Comparison of ENCODE assay signal across 8 mouse cellular contexts in the genomic region with DNA sequence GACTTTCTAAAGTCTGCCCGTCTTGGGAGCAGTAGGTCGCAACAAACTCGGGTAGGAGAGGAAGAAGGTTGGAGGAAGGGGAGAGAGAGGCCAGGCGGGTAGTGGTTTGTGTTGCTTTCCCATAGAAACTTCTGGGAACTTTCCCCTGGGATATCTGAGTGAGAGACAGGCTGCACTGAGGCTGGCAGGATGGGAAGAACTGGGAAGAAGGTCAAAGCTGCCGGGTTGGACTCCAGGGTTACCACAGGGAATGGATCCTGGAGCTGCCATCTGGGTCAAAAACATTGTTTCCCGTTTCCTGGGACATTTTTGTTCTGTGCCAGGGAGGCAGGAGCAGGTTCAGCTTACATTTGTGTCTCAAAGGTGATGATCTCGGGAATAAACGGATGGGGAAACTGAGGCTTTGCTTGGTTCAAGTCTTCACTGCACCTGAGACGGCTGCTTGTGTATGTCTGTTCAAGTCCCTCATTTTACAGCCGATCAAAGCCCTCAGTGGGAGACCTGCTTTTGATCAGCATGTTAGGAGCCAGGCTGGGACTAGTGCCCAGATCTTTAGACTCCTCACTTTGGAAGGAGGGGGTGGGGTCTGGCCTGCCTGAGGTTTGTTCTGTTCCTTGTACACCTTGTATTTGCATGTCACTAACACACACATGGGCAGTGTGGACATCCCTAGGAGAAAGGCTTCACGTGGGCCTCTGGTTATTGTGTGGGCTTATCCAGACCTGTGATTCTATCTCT. TPM values are rescaled to one million over a fixed set of nuclear protein-coding genes. Genes with fewer than 3 reads are reported as not detected.
DNase-seq lines count a peak whose midpoint lies in the region; ATAC-seq lines count a peak whose summit lies in the region.
"Had no signal": no experiment of that assay in that cellular context is flagged by ENCODE, and none has a peak within 500 bp of the region (broad histone marks: within the 10 kb centered on the region; RNA-seq: fewer than 3 reads in every experiment).

No protein-coding gene starts in this region.

- no peak for DNase-seq in liver, embryonic 11.5 days (ENCODE audit: low spot score)
- DNase-seq in liver: no peak
- peak; percentile 57 for DNase-seq in forebrain, embryonic 14.5 days (ENCODE audit: low spot score)
- DNase-seq in limb, embryonic 10.5 days (ENCODE audit: low spot score): no peak
- DNase-seq in right cerebral cortex, postnatal 14 days: no peak

- WGBS in liver, embryonic 11.5 days: 33% methylated on average over 11 of the region's 11 CpGs
- 16% methylated on average over 11 of the region's 11 CpGs for WGBS in forebrain, embryonic 14.5 days
- 32% methylated on average over 11 of the region's 11 CpGs for WGBS in limb, embryonic 10.5 days
- 30% methylated on average over 11 of the region's 11 CpGs for WGBS in stomach, embryonic 14.5 days

- peak overlapping the region; percentile 34 for H3K4me3 ChIP-seq in liver, embryonic 11.5 days (ENCODE audit: low read depth, low read length)
- 0 out of 2 replicates have a peak overlapping the region, but pooled peaks have one; percentile 37 for H3K4me3 ChIP-seq in forebrain, embryonic 14.5 days (ENCODE audit: low read depth, low read length)
- peak overlapping the region; percentile 56 for H3K4me3 ChIP-seq in limb, embryonic 10.5 days
- H3K4me3 ChIP-seq in stomach, embryonic 14.5 days (ENCODE audit: low read depth, low read length): peak overlapping the region; percentile 32

- no peaks in the 10 kb centered on the region for H3K36me3 ChIP-seq in liver, embryonic 11.5 days (ENCODE audit: control insufficient read depth, insufficient read depth, low read length)
- H3K36me3 ChIP-seq in forebrain, embryonic 14.5 days (ENCODE audit: control insufficient read depth, insufficient read depth, low read length): no peaks in the 10 kb centered on the region
- H3K36me3 ChIP-seq in limb, embryonic 10.5 days: no peaks in the 10 kb centered on the region
- no peaks in the 10 kb centered on the region for H3K36me3 ChIP-seq in stomach, embryonic 14.5 days (ENCODE audit: control insufficient read depth, insufficient read depth, low read length)

- H3K9me3 ChIP-seq in liver, embryonic 11.5 days (ENCODE audit: control insufficient read depth, low read length): no peaks in the 10 kb centered on the region
- H3K9me3 ChIP-seq in forebrain, embryonic 14.5 days (replicated peaks; ENCODE audit: control insufficient read depth, low read length): no peaks in the 10 kb centered on the region
- H3K9me3 ChIP-seq in limb, embryonic 10.5 days (replicated peaks): no peaks in the 10 kb centered on the region
- no peaks in the 10 kb centered on the region for H3K9me3 ChIP-seq in stomach, embryonic 14.5 days (ENCODE audit: control insufficient read depth, low read depth, low read length)

- H3K27ac ChIP-seq in liver, embryonic 11.5 days (ENCODE audit: low read depth, low read length): no peak overlapping the region
- H3K27ac ChIP-seq in forebrain, embryonic 14.5 days (ENCODE audit: low read depth, low read length): no peak overlapping the region
- no peak overlapping the region for H3K27ac ChIP-seq in limb, embryonic 10.5 days
- H3K27ac ChIP-seq in stomach, embryonic 14.5 days (ENCODE audit: low read length): no peak overlapping the region

- no peak for ATAC-seq in liver, embryonic 11.5 days (replicated peaks; ENCODE audit: low FRiP score)
- ATAC-seq in forebrain, embryonic 14.5 days: 0 out of 2 replicates have a peak, but pooled peaks have one; percentile 7
- no peak for ATAC-seq in stomach, embryonic 14.5 days (ENCODE audit: insufficient number of reproducible peaks, insufficient read depth, low FRiP score, low read depth)
- ATAC-seq in erythroblast, adult 5-6 weeks (replicated peaks; ENCODE audit: low FRiP score, poor library complexity, severe bottlenecking): no peak
- ATAC-seq: Patski had no signal

- H3K4me2 ChIP-seq in liver, embryonic 11.5 days: peak overlapping the region; percentile 65
- H3K4me2 ChIP-seq in forebrain, embryonic 14.5 days (ENCODE audit: low read length): peak overlapping the region; percentile 76
- peak overlapping the region; percentile 59 for H3K4me2 ChIP-seq in stomach, embryonic 14.5 days (replicated peaks; ENCODE audit: low read depth, low read length)

- peaks cover 4% of the 10 kb centered on the region; the same call in 1 of the 2 replicates for H3K4me1 ChIP-seq in liver, embryonic 11.5 days (replicated peaks; ENCODE audit: control insufficient read depth, insufficient read depth, low read length)
- peaks cover 8% of the 10 kb centered on the region; the same call in 1 of the 2 replicates for H3K4me1 ChIP-seq in forebrain, embryonic 14.5 days (ENCODE audit: control insufficient read depth, insufficient read depth, low read length)
- peaks cover 12% of the 10 kb centered on the region for H3K4me1 ChIP-seq in limb, embryonic 10.5 days
- peaks cover 6% of the 10 kb centered on the region; the same call in 1 of the 2 replicates for H3K4me1 ChIP-seq in stomach, embryonic 14.5 days (ENCODE audit: control insufficient read depth, insufficient read depth, low read length)

- peaks cover 24% of the 10 kb centered on the region for H3K27me3 ChIP-seq in liver, embryonic 11.5 days (replicated peaks; ENCODE audit: control insufficient read depth, insufficient read depth, low read length)
- peaks cover 8% of the 10 kb centered on the region; the same call in 1 of the 2 replicates for H3K27me3 ChIP-seq in forebrain, embryonic 14.5 days (replicated peaks; ENCODE audit: control insufficient read depth, insufficient read depth, low read length)
- peaks cover 47% of the 10 kb centered on the region for H3K27me3 ChIP-seq in limb, embryonic 10.5 days (ENCODE audit: low read depth, poor library complexity, severe bottlenecking)
- H3K27me3 ChIP-seq in stomach, embryonic 14.5 days (ENCODE audit: control insufficient read depth, insufficient read depth, low read length): no peaks in the 10 kb centered on the region

- no peak overlapping the region for H3K9ac ChIP-seq in liver, embryonic 11.5 days (ENCODE audit: low read depth, low read length)
- H3K9ac ChIP-seq in forebrain, embryonic 14.5 days (ENCODE audit: low read length): peak overlapping the region; percentile 64
- H3K9ac ChIP-seq in stomach, embryonic 14.5 days (replicated peaks; ENCODE audit: low read depth, low read length): no peak overlapping the region; the same call in 1 of the 2 replicates

RNA-seq across cellular contexts. Expression of a gene that starts 1.3 kb away (rescaled TPM):
- not detected in 2 replicates for polyA plus RNA-seq in liver, embryonic 11.5 days (2014; fragmentation: Nextera tagmentation; extraction: Ambion mirVana)
- 0.52 and 0.56 TPM in 2 replicates for polyA plus RNA-seq in forebrain, embryonic 14.5 days (2014; fragmentation: Nextera tagmentation; extraction: Ambion mirVana)
- polyA plus RNA-seq in limb, embryonic 10.5 days (2016; fragmentation: Nextera tagmentation; extraction: Ambion mirVana): 0.06 TPM in 1 of 2 replicates, not detected in the other
- polyA plus RNA-seq in stomach, embryonic 14.5 days (2014; fragmentation: Nextera tagmentation; extraction: Ambion mirVana): 2.0 and 2.2 TPM in 2 replicates
- not detected in 2 replicates for total RNA-seq in erythroblast, adult 5-6 weeks (2015; ENCODE audit: low replicate concordance)
- not detected in 2 replicates for total RNA-seq in erythroblast, adult 5-6 weeks (2017; ENCODE audit: low replicate concordance)

RNA-seq across cellular contexts. Expression of a gene that starts 11.0 kb away (rescaled TPM):
- 0.29 TPM in 1 of 2 replicates, not detected in the other for polyA plus RNA-seq in liver, embryonic 11.5 days (2014; fragmentation: Nextera tagmentation; extraction: Ambion mirVana)
- polyA plus RNA-seq in forebrain, embryonic 14.5 days (2014; fragmentation: Nextera tagmentation; extraction: Ambion mirVana): 0.15 and 0.48 TPM in 2 replicates
- not detected in 2 replicates for polyA plus RNA-seq in limb, embryonic 10.5 days (2016; fragmentation: Nextera tagmentation; extraction: Ambion mirVana)
- not detected in 2 replicates for polyA plus RNA-seq in stomach, embryonic 14.5 days (2014; fragmentation: Nextera tagmentation; extraction: Ambion mirVana)
- not detected in 2 replicates for total RNA-seq in erythroblast, adult 5-6 weeks (2015; ENCODE audit: low replicate concordance)
- total RNA-seq in erythroblast, adult 5-6 weeks (2017; ENCODE audit: low replicate concordance): not detected in 2 replicates
